Comparison of ENCODE assay signal across 20 mouse cellular contexts in the genomic region with DNA sequence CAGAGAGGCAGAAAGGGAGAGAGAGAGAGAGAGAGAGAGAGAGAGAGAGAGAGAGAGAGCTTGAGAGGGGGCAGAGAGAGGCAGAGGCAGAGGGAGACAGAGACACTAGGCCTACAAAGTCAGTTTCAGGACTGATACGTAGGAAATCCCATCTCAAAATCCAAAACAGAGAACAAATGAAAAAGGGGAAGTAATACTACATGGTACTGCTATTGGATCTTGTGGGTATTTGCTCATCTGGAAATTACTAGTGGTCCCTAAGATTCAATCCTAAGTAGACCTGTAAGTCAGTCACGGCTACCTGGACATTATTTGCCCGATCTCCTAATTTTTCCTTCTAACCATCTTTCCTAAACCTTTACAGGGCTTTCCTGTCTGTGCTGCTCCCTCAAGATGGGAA. TPM values are rescaled to one million over a fixed set of nuclear protein-coding genes. Genes with fewer than 3 reads are reported as not detected.
DNase-seq lines count a peak whose midpoint lies in the region; ATAC-seq lines count a peak whose summit lies in the region.
"Had no signal": no experiment of that assay in that cellular context is flagged by ENCODE, and none has a peak within 500 bp of the region (broad histone marks: within the 10 kb centered on the region; RNA-seq: fewer than 3 reads in every experiment).

No protein-coding gene starts in this region.

- ATAC-seq in granulocyte monocyte progenitor cell, adult 5-6 weeks (replicated peaks; ENCODE audit: poor library complexity, severe bottlenecking) = 0 out of 2 replicates have a peak, but pooled peaks have one; percentile 17
- no peak for ATAC-seq in frontal cortex, adult (ENCODE audit: low TSS enrichment)
- ATAC-seq: activated CD4-positive, CD25-positive, alpha-beta regulatory T cell, adult 4 months; forebrain, embryonic 13.5 days; forebrain, embryonic 15.5 days; forebrain, postnatal 0 days; Patski had no signal

- H3K36me3 ChIP-seq in splenic B cell, adult 2 months (ENCODE audit: control insufficient read depth, insufficient read depth, low read length, poor library complexity, severe bottlenecking) = no peaks in the 10 kb centered on the region
- H3K36me3 ChIP-seq: embryonic facial prominence, embryonic 10.5 days; embryonic facial prominence, embryonic 12.5 days; forebrain, embryonic 15.5 days had no signal

- DNase-seq in A20 (ENCODE audit: low read depth, low spot score) = peak; percentile 11
- DNase-seq in splenic B cell, adult 2 months (ENCODE audit: low read depth, low spot score) = peak; percentile 6
- no peak for DNase-seq in thymus, postnatal 14 days
- DNase-seq: adrenal gland, adult 8-10 months; adrenal gland, postnatal 14 days; adrenal gland, postnatal 36 days; cerebellum, adult 11-12 months; cerebellum, adult 2 months; cerebellum, adult 9-10 months; cerebellum, postnatal 10 days; cerebellum, postnatal 25 days; forebrain, postnatal 0 days had no signal

- H3K27me3 ChIP-seq in splenic B cell, adult 2 months (ENCODE audit: control insufficient read depth, insufficient read depth, low read length, poor library complexity, severe bottlenecking) = no peaks in the 10 kb centered on the region
- H3K27me3 ChIP-seq: embryonic facial prominence, embryonic 12.5 days; forebrain, embryonic 13.5 days; forebrain, embryonic 15.5 days had no signal

RNA-seq across cellular contexts. Expression of a gene that starts 44.0 kb away (rescaled TPM):
- 0.19 TPM in 1 of 2 replicates, not detected in the other for total RNA-seq in granulocyte monocyte progenitor cell, adult 5-6 weeks (2014; fragmentation: Nextera tagmentation)
- 0.10 and 0.82 TPM in 2 replicates for total RNA-seq in granulocyte monocyte progenitor cell, adult 5-6 weeks (2017)

RNA-seq across cellular contexts. Expression of a gene that starts 44.1 kb away (rescaled TPM):
- total RNA-seq in granulocyte monocyte progenitor cell, adult 5-6 weeks (2014; fragmentation: Nextera tagmentation) = 180 and 225 TPM in 2 replicates
- total RNA-seq in granulocyte monocyte progenitor cell, adult 5-6 weeks (2017) = 214 and 236 TPM in 2 replicates
